In genomic region chr6:121039286-121039685, GRCm38 (mm10) we compare ENCODE assay signal across 9 mouse cellular contexts.
A peak's percentile ranks its signal among the peaks of the same experiment; 100 is the strongest.
DNase-seq lines count a peak whose midpoint lies in the region.
"Had no signal": no experiment of that assay in that cellular context is flagged by ENCODE, and none has a peak within 500 bp of the region (broad histone marks: within the 10 kb centered on the region; RNA-seq: fewer than 3 reads in every experiment).

No protein-coding gene starts in this region.

- peak; percentile 66 to 79 for DNase-seq in left cerebral cortex, adult 18-20 months (ENCODE audit: low spot score in 2 of 2)
- no peak for DNase-seq in left cerebral cortex, postnatal 4 days
- peak; percentile 21 for DNase-seq in fibroblast of lung, adult 2 months (ENCODE audit: low read depth)
- DNase-seq in left cerebral cortex, adult 9 months (ENCODE audit: low spot score in 2 of 2) = peak; percentile 59 to 79
- no peak for DNase-seq in kidney, adult 18-20 months
- DNase-seq in heart, postnatal 4 days = no peak
- DNase-seq in lung, postnatal 4 days = no peak
- DNase-seq: adrenal gland, adult 2 months; thymus, postnatal 14 days had no signal

- intact Hi-C loops in left cerebral cortex, postnatal 4 days (cut with DNase I) = no loop called here

Comparison
In these comparisons a context has a peak if more than half of its experiments do, and no peak if none do; other contexts are left out.
1. DNase-seq: peak in left cerebral cortex, adult 18-20 months (2 of 2), fibroblast of lung, adult 2 months (single experiment) and left cerebral cortex, adult 9 months (2 of 2); none in left cerebral cortex, postnatal 4 days (single experiment), kidney, adult 18-20 months (single experiment), heart, postnatal 4 days (single experiment) and lung, postnatal 4 days (0 of 2).